In genomic region chr9:34865606-34866005, GRCm38 (mm10) we compare ENCODE assay signal across 16 mouse cellular contexts.
"Had no signal": no experiment of that assay in that cellular context is flagged by ENCODE, and none has a peak within 500 bp of the region (broad histone marks: within the 10 kb centered on the region; RNA-seq: fewer than 3 reads in every experiment).

No protein-coding gene starts in this region.

- DNase-seq: heart, postnatal 10 days; heart, postnatal 14 days; heart, postnatal 36 days; heart, postnatal 4 days; kidney, adult 11 months; kidney, adult 18-20 months; kidney, adult 2 months; kidney, adult 8-10 months; kidney, adult 9 months; kidney, postnatal 10 days; kidney, postnatal 14 days; kidney, postnatal 25 days; kidney, postnatal 36 days; kidney, postnatal 4 days; layer of hippocampus, adult 9-11 months; layer of hippocampus, postnatal 36 days had no signal
